Mouse (Mus musculus): ENCODE data around the gene Tmem132b.

- no peak for TF ChIP-seq POLR2A (IDR thresholded peaks at IDR 0.05; ENCODE audit: low read depth, low read length)
- no peak for TF ChIP-seq CTCF (IDR thresholded peaks at IDR 0.05; ENCODE audit: extremely low read depth, insufficient read depth, insufficient read length, insufficient replicate concordance)
These were observed 34.2 kb downstream of the Tmem132b start for GRCm38 (mm10) chr5:125565725-125566124.
